Mouse (Mus musculus): ENCODE results near the gene Ptgfr. TPM values are rescaled to one million over a fixed set of nuclear protein-coding genes. Genes with fewer than 3 reads are reported as not detected.
A peak's percentile ranks its signal among the peaks of the same experiment; 100 is the strongest.

Gene Ptgfr
- polyA plus RNA-seq, 1 experiment = not detected

- no peak overlapping the region for H3K9ac ChIP-seq (ENCODE audit: low read depth, poor library complexity, severe bottlenecking)
- TF ChIP-seq EP300 (IDR thresholded peaks at IDR 0.05; ENCODE audit: insufficient read depth, low read depth, low read length) = no peak
- no peak for TF ChIP-seq CTCF (IDR thresholded peaks at IDR 0.05; ENCODE audit: low read depth, low read length)
- TF ChIP-seq POLR2A (IDR thresholded peaks at IDR 0.05; ENCODE audit: insufficient read depth, low read length) = no peak
- H3K27ac ChIP-seq (ENCODE audit: insufficient read depth, low read length) = no peak overlapping the region
- H3K27me3 ChIP-seq (ENCODE audit: control insufficient read depth, insufficient read depth, low read length, poor library complexity, severe bottlenecking) = no peaks in the 10 kb centered on the region
- no peaks in the 10 kb centered on the region for H3K36me3 ChIP-seq (ENCODE audit: control insufficient read depth, insufficient read depth, low read length, poor library complexity, severe bottlenecking)
- H3K4me3 ChIP-seq (ENCODE audit: low read depth, low read length) = no peak overlapping the region
- no peaks in the 10 kb centered on the region for H3K4me1 ChIP-seq (ENCODE audit: control insufficient read depth, insufficient read depth, low read length)
- no peaks in the 10 kb centered on the region for H3K9me3 ChIP-seq (replicated peaks; ENCODE audit: control insufficient read depth, insufficient read depth, low read length, poor library complexity, severe bottlenecking)
These were observed 62.3 kb downstream of the Ptgfr start for GRCm38 (mm10) chr3:151775089-151775488.

GRCm38 (mm10) chr3:151771074-151771473, 66.4 kb downstream of the Ptgfr start:
- H3K36me3 ChIP-seq (ENCODE audit: control insufficient read depth, insufficient read depth, low read length, poor library complexity, severe bottlenecking) = no peaks in the 10 kb centered on the region
- no peaks in the 10 kb centered on the region for H3K9me3 ChIP-seq (replicated peaks; ENCODE audit: control insufficient read depth, insufficient read depth, low read length, poor library complexity, severe bottlenecking)
- no peak overlapping the region for H3K27ac ChIP-seq (ENCODE audit: insufficient read depth, low read length)
- no peak overlapping the region for H3K9ac ChIP-seq (ENCODE audit: low read depth, poor library complexity, severe bottlenecking)
- no peak overlapping the region for H3K4me3 ChIP-seq (ENCODE audit: low read depth, low read length)
- no peaks in the 10 kb centered on the region for H3K27me3 ChIP-seq (ENCODE audit: control insufficient read depth, insufficient read depth, low read length, poor library complexity, severe bottlenecking)
- H3K4me1 ChIP-seq (ENCODE audit: control insufficient read depth, insufficient read depth, low read length) = no peaks in the 10 kb centered on the region
- peak; percentile 61 for TF ChIP-seq CTCF (IDR thresholded peaks at IDR 0.05; ENCODE audit: low read depth, low read length)
- TF ChIP-seq EP300 (IDR thresholded peaks at IDR 0.05; ENCODE audit: insufficient read depth, low read depth, low read length) = no peak

- no peak within 1 kb of the TSS for H3K4me3 ChIP-seq (ENCODE audit: low read depth, low read length)
- H3K27ac ChIP-seq (ENCODE audit: insufficient read depth, low read length) = no peak within 1 kb of the TSS
- no peak for TF ChIP-seq CTCF (IDR thresholded peaks at IDR 0.05; ENCODE audit: low read depth, low read length)
- no peak for TF ChIP-seq EP300 (IDR thresholded peaks at IDR 0.05; ENCODE audit: insufficient read depth, low read depth, low read length)
- TF ChIP-seq POLR2A (IDR thresholded peaks at IDR 0.05; ENCODE audit: insufficient read depth, low read length) = no peak
- no peaks in the 10 kb centered on the region for H3K4me1 ChIP-seq (ENCODE audit: control insufficient read depth, insufficient read depth, low read length)
- no peaks in the 10 kb centered on the region for H3K36me3 ChIP-seq (ENCODE audit: control insufficient read depth, insufficient read depth, low read length, poor library complexity, severe bottlenecking)
- H3K27me3 ChIP-seq (ENCODE audit: control insufficient read depth, insufficient read depth, low read length, poor library complexity, severe bottlenecking) = no peaks in the 10 kb centered on the region
- no peaks in the 10 kb centered on the region for H3K9me3 ChIP-seq (replicated peaks; ENCODE audit: control insufficient read depth, insufficient read depth, low read length, poor library complexity, severe bottlenecking)
- H3K9ac ChIP-seq (ENCODE audit: low read depth, poor library complexity, severe bottlenecking) = no peak within 1 kb of the TSS
These were observed 87.7 kb downstream of the Ptgfr start, which contains the start of gene Ifi44 for GRCm38 (mm10) chr3:151749737-151750136. Ifi44 (minus strand) TSS chr3:151749960.

GRCm38 (mm10) chr3:151748514-151748913, 88.9 kb downstream of the Ptgfr start:
- Histone ChIP-seq H3K27me3 (ENCODE audit: control insufficient read depth, insufficient read depth, low read length, poor library complexity, severe bottlenecking) (no peaks in the 10 kb centered on the region), H3K9ac (ENCODE audit: low read depth, poor library complexity, severe bottlenecking) (no peak overlapping the region), H3K9me3 (replicated peaks; ENCODE audit: control insufficient read depth, insufficient read depth, low read length, poor library complexity, severe bottlenecking) (no peaks in the 10 kb centered on the region), H3K4me3 (ENCODE audit: low read depth, low read length) (no peak overlapping the region), H3K4me1 (ENCODE audit: control insufficient read depth, insufficient read depth, low read length) (no peaks in the 10 kb centered on the region), H3K27ac (ENCODE audit: insufficient read depth, low read length) (no peak overlapping the region), H3K36me3 (ENCODE audit: control insufficient read depth, insufficient read depth, low read length, poor library complexity, severe bottlenecking) (no peaks in the 10 kb centered on the region)
- TF ChIP-seq EP300 (IDR thresholded peaks at IDR 0.05; ENCODE audit: insufficient read depth, low read depth, low read length) (no peak), CTCF (IDR thresholded peaks at IDR 0.05; ENCODE audit: low read depth, low read length) (no peak), POLR2A (IDR thresholded peaks at IDR 0.05; ENCODE audit: insufficient read depth, low read length) (no peak)

Other genes starting within 250 kb of the Ptgfr start
- gene Ifi44, start 87.7 kb downstream of the Ptgfr start, polyA plus RNA-seq (2011; ENCODE audit: insufficient read depth, insufficient read length, low read depth, missing spikeins) = not detected in 2 replicates
- gene Ifi44l, start 74.7 kb downstream of the Ptgfr start, polyA plus RNA-seq (2011; ENCODE audit: insufficient read depth, insufficient read length, low read depth, missing spikeins) = not detected in 2 replicates